Mouse (Mus musculus): ENCODE measurements at regions not wholly inside any gene's neighbourhood (a gene's known extent, or its start where the extent isn't known, plus 50 kb on each side); places are given as distances from the start of the nearest gene placed in this dataset.

DNA sequence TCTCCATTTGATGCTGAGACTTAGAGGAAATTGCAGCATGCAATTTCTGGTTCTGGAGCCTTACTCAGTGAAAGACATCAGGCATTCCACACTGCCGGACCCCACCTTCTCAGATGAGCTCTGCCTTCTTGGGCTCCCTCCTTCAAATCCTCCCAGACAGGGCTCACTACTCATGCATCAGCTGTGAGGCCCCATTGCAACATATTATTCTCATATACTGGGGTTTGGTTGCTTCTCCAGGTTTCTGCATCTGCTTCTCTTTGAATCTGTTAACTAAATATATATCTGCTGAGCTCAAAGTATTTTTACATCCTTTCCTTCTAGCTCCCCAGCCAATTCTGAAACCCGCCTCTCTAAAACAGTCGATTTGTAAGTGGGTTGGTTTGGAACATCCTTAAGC is 68.8 kb upstream of the AI593442 start:
- TF ChIP-seq CTCF (conservative IDR thresholded peaks at IDR 0.05; ENCODE audit: insufficient read depth, insufficient read length, low read depth, low read length) = no peak
- TF ChIP-seq POLR2A (IDR thresholded peaks at IDR 0.05; ENCODE audit: low read depth, low read length) = no peak
